Mouse (Mus musculus): ENCODE measurements around the gene Xrcc3. TPM values are rescaled to one million over a fixed set of nuclear protein-coding genes. Genes with fewer than 3 reads are reported as not detected.

Gene Xrcc3
- total and polyA plus RNA-seq, 3 experiments: 1.4 to 2.1 (median 1.8) TPM

DNA sequence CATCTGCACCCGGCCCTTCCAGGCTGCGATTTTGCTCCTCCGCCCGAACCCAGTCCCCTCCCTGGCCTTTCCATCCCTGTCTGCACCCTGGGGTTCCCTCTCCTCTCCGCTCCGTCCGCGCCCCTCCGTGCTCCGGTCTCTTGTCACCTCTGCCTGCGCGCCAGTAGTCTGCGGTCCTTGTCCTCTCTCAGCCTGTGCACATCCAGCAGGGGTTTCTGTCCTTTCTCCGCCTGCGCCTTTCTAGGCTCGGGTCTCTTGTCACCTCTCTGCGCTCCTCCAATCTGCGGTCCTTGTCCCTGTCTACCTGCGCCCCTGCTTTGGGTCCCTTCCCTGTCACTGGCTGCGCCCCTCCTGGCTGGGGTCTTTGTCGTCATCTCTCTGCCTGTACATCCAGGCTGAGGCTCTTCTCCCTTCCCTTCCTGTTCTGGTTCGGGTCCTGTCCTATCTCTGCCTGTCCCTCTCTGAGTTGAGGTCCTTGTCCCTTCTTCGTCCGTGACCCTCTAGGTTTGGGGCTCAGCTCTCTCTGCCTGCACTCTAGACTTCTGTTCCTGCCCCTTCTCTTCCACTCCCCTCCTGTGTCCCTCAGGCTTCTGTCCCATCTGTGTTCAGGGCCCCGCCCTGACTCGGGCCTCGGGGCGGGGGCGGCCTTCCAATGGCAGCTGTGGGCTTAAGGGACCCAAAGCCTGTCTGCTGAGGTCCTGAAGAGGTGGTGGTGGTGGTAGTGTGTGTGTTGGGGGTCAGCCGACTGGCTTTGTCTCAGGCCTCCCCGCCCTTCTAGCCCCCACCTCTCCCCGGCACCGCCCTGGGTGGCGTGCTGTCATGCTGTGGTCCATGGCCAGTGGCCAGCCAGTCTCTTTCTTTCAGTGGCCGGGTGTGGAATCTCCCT, 54.3 kb downstream of the Xrcc3 start:
- peak overlapping the region; percentile 97 for H3K9ac ChIP-seq (ENCODE audit: low read depth, low read length)
- intact Hi-C loops (cut with DNase I): loop anchor here (2.0 kb wide), 1 partner anchor 21 kb away; no protein-coding TSS in a partner anchor
- peaks cover 4% of the 10 kb centered on the region for H3K36me3 ChIP-seq (ENCODE audit: control insufficient read depth, insufficient read depth, low read length)
- peaks cover 21% of the 10 kb centered on the region for H3K79me2 ChIP-seq (replicated peaks; ENCODE audit: control insufficient read depth, insufficient read depth, low read length)
- DNase-seq: peak; percentile 87
- TF ChIP-seq POLR2A (IDR thresholded peaks at IDR 0.05; ENCODE audit: insufficient read depth, low read depth, low read length) (0 out of 2 replicates have a peak, but pooled peaks have one; percentile 58), CTCF (IDR thresholded peaks at IDR 0.05) (peak; percentile 32; the same call in 1 of the 2 replicates), EP300 (IDR thresholded peaks at IDR 0.05; ENCODE audit: insufficient read depth, low read depth, low read length) (no peak)
- 1% methylated on average over 35 of the region's 35 CpGs for WGBS
- peak overlapping the region; percentile 88 for H3K4me3 ChIP-seq
- no peaks in the 10 kb centered on the region for H3K27me3 ChIP-seq (ENCODE audit: control insufficient read depth, insufficient read depth, low read length)
- peak overlapping the region; percentile 96 for H3K27ac ChIP-seq
- H3K4me1 ChIP-seq (ENCODE audit: control insufficient read depth, insufficient read depth, low read length): peaks cover 24% of the 10 kb centered on the region

- under 1% methylated on average over 75 of the region's 85 CpGs for whole genome bisulfite sequencing
- peak; percentile 88 to 93 for DNase-seq
- peak within 1 kb of the TSS; percentile 96 for H3K27ac ChIP-seq
- no peak for TF ChIP-seq CTCF (IDR thresholded peaks at IDR 0.05)
- 0 out of 2 replicates have a peak, but pooled peaks have one; percentile 25 for TF ChIP-seq EP300 (IDR thresholded peaks at IDR 0.05; ENCODE audit: insufficient read depth, low read depth, low read length)
- peak; percentile 77 for TF ChIP-seq POLR2A (IDR thresholded peaks at IDR 0.05; ENCODE audit: insufficient read depth, low read depth, low read length)
- peaks cover 4% of the 10 kb centered on the region for H3K36me3 ChIP-seq (ENCODE audit: control insufficient read depth, insufficient read depth, low read length)
- H3K4me1 ChIP-seq (ENCODE audit: control insufficient read depth, insufficient read depth, low read length): peaks cover 21% of the 10 kb centered on the region
- peak within 1 kb of the TSS; percentile 88 for H3K4me3 ChIP-seq
- H3K79me2 ChIP-seq (replicated peaks; ENCODE audit: control insufficient read depth, insufficient read depth, low read length): peaks cover 18% of the 10 kb centered on the region
- no peaks in the 10 kb centered on the region for H3K27me3 ChIP-seq (ENCODE audit: control insufficient read depth, insufficient read depth, low read length)
- peak within 1 kb of the TSS; percentile 97 for H3K9ac ChIP-seq (ENCODE audit: low read depth, low read length)
- intact Hi-C loops (cut with DNase I): loop anchor here (2.0 kb wide), 1 partner anchor 20 kb away; no protein-coding TSS in a partner anchor
Measured at GRCm38 (mm10) chr12:111758381-111759175, 55.1 kb downstream of the Xrcc3 start, which contains the start of gene Klc1. Klc1 (plus strand) TSS chr12:111758849.

DNA sequence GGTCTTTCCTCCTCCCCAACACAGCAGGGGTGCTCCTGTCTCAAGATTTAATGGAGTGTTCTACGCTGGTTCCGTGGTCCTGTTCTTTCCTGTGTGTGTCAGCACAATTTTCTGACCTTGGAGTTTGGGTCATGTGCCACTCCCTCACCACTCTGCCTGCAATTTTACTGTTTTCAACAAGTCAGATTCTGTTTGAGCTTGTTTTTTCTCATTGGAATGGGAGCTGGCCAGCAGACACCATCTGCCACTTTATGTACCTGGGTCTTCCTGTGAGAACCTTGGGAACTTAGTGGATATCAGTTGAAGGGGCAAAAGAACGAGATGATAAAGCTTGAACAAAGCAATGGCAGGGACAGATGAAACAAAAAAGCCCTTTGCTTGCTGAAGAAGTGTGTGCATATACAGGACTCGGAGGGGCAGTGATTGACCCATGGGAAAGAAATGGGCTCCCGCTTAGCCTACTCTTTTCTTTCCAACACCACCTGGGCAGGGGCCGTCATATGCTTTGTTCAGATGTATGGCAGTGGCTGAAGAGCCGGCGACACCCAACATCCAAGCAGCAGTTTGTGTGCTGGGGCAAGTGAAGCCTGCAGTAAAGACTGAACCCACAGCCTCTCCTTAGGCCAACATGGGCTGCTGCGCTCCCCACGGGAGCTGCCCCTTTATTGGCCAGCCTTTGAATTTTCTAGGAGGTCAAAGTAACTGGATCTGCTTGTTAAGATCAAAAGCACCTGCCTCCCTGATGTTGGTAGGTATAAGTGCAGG, 55.9 kb downstream of the Xrcc3 start:
- Histone ChIP-seq H3K36me3 (ENCODE audit: control insufficient read depth, insufficient read depth, low read length) (peaks cover 4% of the 10 kb centered on the region), H3K4me3 (peak overlapping the region; percentile 88), H3K79me2 (replicated peaks; ENCODE audit: control insufficient read depth, insufficient read depth, low read length) (peaks cover 15% of the 10 kb centered on the region), H3K4me1 (ENCODE audit: control insufficient read depth, insufficient read depth, low read length) (peaks cover 19% of the 10 kb centered on the region), H3K27me3 (ENCODE audit: control insufficient read depth, insufficient read depth, low read length) (no peaks in the 10 kb centered on the region), H3K27ac (peak overlapping the region; percentile 96), H3K9ac (ENCODE audit: low read depth, low read length) (peak overlapping the region; percentile 97)
- WGBS: 66% methylated on average over 10 of the region's 10 CpGs
- no peak for DNase-seq
- TF ChIP-seq CTCF (IDR thresholded peaks at IDR 0.05) (no peak), POLR2A (IDR thresholded peaks at IDR 0.05; ENCODE audit: insufficient read depth, low read depth, low read length) (no peak), EP300 (IDR thresholded peaks at IDR 0.05; ENCODE audit: insufficient read depth, low read depth, low read length) (no peak)
- intact Hi-C loops (cut with DNase I): loop anchor here (2.0 kb wide), 1 partner anchor 19 kb away; no protein-coding TSS in a partner anchor

- WGBS: 36% methylated on average over 5 of the region's 5 CpGs
- no peaks in the 10 kb centered on the region for H3K27me3 ChIP-seq (ENCODE audit: control insufficient read depth, insufficient read depth, low read length)
- H3K27ac ChIP-seq: no peak overlapping the region
Measured at GRCm38 (mm10) chr12:111756698-111757082, 57.0 kb downstream of the Xrcc3 start.

DNA sequence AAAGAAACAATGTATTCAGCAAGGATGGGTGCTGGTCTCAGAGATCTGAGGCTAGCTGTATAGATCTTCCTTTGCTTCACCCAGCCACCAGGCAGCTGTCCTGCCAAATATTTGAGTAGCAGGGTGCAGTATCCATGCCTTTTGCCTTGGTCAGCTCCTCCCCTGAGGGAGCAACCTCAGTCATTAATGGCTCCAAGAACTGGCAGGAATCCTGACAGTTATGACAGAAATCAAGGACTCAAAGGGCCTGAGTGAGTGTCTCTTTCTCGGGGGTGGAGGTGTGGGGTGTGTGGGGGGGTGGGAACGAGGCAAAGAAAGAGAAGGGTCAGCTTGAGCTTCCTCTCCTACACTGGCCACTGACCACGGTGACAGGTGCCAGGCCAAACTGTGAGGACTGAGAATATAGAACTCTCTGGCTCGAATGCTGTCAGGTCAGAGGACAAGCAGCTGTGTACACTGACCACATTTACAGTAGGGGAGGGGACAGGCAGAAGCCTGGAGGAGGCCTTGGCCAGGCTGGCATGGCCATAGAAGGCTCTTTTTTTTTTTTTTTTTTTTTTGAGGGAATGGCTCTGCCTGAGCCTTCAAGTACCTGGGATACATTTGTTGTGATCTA, 57.5 kb downstream of the Xrcc3 start:
- TF ChIP-seq EP300 (IDR thresholded peaks at IDR 0.05; ENCODE audit: insufficient read depth, low read depth, low read length) (no peak), POLR2A (IDR thresholded peaks at IDR 0.05; ENCODE audit: insufficient read depth, low read depth, low read length) (no peak), CTCF (IDR thresholded peaks at IDR 0.05) (no peak)
- H3K9ac ChIP-seq (ENCODE audit: low read depth, low read length): no peak overlapping the region
- 51% methylated on average over 4 of the region's 4 CpGs for WGBS
- peaks cover 12% of the 10 kb centered on the region for H3K4me1 ChIP-seq (ENCODE audit: control insufficient read depth, insufficient read depth, low read length)
- peaks cover 4% of the 10 kb centered on the region for H3K36me3 ChIP-seq (ENCODE audit: control insufficient read depth, insufficient read depth, low read length)
- H3K79me2 ChIP-seq (replicated peaks; ENCODE audit: control insufficient read depth, insufficient read depth, low read length): peaks cover 10% of the 10 kb centered on the region
- H3K27me3 ChIP-seq (ENCODE audit: control insufficient read depth, insufficient read depth, low read length): no peaks in the 10 kb centered on the region
- intact Hi-C loops (cut with DNase I): no loop called here
- H3K27ac ChIP-seq: no peak overlapping the region
- no peak overlapping the region for H3K4me3 ChIP-seq
- no peak for DNase-seq

More at GRCm38 (mm10) chr12:111756698-111757082, 57.0 kb downstream of the Xrcc3 start:
- DNase-seq: no peak
- Histone ChIP-seq H3K79me2 (replicated peaks; ENCODE audit: control insufficient read depth, insufficient read depth, low read length) (peaks cover 10% of the 10 kb centered on the region), H3K36me3 (ENCODE audit: control insufficient read depth, insufficient read depth, low read length) (peaks cover 4% of the 10 kb centered on the region), H3K4me3 (no peak overlapping the region), H3K4me1 (ENCODE audit: control insufficient read depth, insufficient read depth, low read length) (peaks cover 13% of the 10 kb centered on the region), H3K9ac (ENCODE audit: low read depth, low read length) (no peak overlapping the region)
- no peak for TF ChIP-seq POLR2A (IDR thresholded peaks at IDR 0.05; ENCODE audit: insufficient read depth, low read depth, low read length)
- no peak for TF ChIP-seq EP300 (IDR thresholded peaks at IDR 0.05; ENCODE audit: insufficient read depth, low read depth, low read length)
- TF ChIP-seq CTCF (IDR thresholded peaks at IDR 0.05): no peak
- intact Hi-C loops (cut with DNase I): no loop called here

Data from heart, adult 2 months (tissue).